Mouse (Mus musculus) gastrocnemius, adult 2 months (tissue): ENCODE data around the gene Trim11. TPM values are rescaled to one million over a fixed set of nuclear protein-coding genes. Genes with fewer than 3 reads are reported as not detected.
A peak's percentile ranks its signal among the peaks of the same experiment; 100 is the strongest.

Source experiments
- DNase-seq: peaks from one replicate; pipeline ENCODE4 v3.0.0; 2022
- H3K27ac ChIP-seq: fragments of 200-600 bp; 2 replicates; pipeline ENCODE4 v1.8.1; 2022; ENCODE audit warnings: mild to moderate bottlenecking
- H3K4me3 ChIP-seq: fragments of 200-600 bp; 2 replicates; pipeline ENCODE4 v1.8.1; 2022; ENCODE audit warnings: mild to moderate bottlenecking, moderate library complexity
- CTCF ChIP-seq: fragments of 200-600 bp; IDR thresholded peaks from 2 replicates; pipeline ENCODE4 v1.8.1; 2022; ENCODE audit warnings: antibody characterized with exemption, mild to moderate bottlenecking, moderate library complexity
- intact Hi-C: fragments of 180-260 bp; cut with DNase I; formaldehyde crosslinking; loops from one replicate; pipeline ENCODE4 v1.15.1; 2025
- long read RNA-seq, 2 experiments: library from polyadenylated mRNA; stranded (forward); transcript quantifications; one replicate each; pipeline ENCODE4 v2.0.0; 2021
- total RNA-seq, 2 experiments: library from RNA; stranded (reverse); gene quantifications; 2 replicates each; pipeline ENCODE4 v1.2.3; 2021

Trim11 gene
- 1 to 10 TPM; 7.2 to 7.9 TPM for total RNA-seq
- long read RNA-seq, experiment 1, partial matches to known transcripts, result 5 of 16 reads
- long read RNA-seq, experiment 1, other reads (novel, unspliced or antisense), result 11 of 16 reads
- long read RNA-seq, experiment 2, partial matches to known transcripts, result 1 of 15 reads
- long read RNA-seq, experiment 2, other reads (novel, unspliced or antisense), result 14 of 15 reads

DNA sequence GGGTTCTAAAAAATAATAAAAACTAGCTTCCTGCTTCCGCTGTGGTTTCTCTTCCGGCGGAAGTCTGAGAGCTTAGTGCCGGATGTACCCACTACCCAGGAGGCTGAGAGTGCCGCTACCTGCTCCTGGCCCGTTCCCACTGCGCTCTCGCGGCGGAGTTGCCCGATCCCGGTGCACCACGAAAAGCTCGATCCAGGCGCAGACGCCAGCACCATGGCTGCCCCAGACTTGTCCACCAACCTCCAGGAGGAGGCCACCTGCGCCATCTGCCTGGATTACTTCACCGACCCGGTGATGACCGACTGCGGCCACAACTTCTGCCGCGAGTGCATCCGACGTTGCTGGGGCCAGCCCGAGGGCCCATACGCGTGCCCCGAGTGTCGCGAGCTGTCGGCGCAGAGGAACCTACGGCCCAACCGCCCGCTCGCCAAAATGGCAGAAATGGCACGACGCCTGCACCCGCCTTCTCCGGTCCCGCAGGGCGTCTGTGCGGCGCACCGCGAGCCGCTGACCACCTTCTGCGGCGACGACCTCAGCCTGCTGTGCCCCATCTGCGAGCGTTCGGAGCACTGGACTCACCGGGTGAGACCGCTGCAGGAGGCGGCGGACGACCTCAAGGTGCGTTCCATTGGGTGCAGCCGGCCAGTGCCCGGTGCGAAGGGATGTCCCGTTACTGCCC is at the start of gene Trim11:
Trim11 (plus strand) TSS at position 67 of the 679 bp plus-strand sequence.
- peak; percentile 75 for DNase-seq
- H3K4me3 ChIP-seq, result peak within 1 kb of the TSS; percentile 85
- 0 out of 2 replicates have a peak, but pooled peaks have one; percentile 8 for TF ChIP-seq CTCF
- intact Hi-C loops, result loop anchor here (10.0 kb wide), 1 partner anchor 217 kb away; the partner anchor contains the start of gene Guk1
- H3K27ac ChIP-seq, result peak within 1 kb of the TSS; percentile 94

DNA sequence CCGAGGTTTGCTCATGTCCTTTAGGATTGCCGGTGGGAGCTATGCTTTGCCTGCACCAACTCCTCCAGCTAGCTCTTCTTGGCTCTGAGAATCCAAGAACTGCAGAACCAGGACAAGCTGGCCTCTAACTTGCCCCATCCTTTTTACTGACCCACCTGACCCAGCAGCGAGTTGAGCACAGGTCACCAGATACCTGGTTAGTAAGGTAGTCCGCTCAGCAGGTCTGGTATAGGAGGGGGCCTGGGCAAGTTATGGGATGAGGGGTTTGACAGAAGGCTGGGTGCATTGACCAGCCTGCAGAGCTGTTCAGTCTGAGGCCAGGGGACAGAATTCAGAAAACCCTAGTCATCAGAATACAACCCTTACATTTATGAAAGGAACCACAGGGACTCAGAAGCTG is 48.8 kb upstream of the Trim11 start:
- no peak for DNase-seq
- Histone ChIP-seq H3K4me3 (no peak overlapping the region), H3K27ac (no peak overlapping the region)
- intact Hi-C loops, result no loop called here
- TF ChIP-seq CTCF, result no peak

DNA sequence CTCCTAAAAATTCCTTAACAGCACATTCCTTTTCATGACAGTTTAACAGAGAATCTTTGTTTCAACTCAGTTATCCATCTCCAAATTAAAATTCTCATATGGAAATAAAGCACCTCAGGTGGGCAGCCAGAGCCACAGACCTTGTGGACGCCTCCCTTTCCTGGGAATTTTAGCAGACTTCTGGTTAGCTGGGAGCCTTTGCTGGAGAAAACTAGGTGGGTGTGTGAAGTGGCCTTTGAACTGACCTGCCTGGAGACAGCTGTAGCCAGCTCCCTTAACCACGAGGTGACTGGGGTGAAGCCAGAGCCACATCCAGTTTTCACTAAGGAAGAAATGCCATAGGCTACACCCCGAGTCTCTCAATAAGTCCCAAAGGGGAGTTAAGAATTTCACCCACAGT is 48.3 kb upstream of the Trim11 start:
- TF ChIP-seq CTCF, result no peak
- intact Hi-C loops, result no loop called here
- no peak overlapping the region for H3K4me3 ChIP-seq

DNA sequence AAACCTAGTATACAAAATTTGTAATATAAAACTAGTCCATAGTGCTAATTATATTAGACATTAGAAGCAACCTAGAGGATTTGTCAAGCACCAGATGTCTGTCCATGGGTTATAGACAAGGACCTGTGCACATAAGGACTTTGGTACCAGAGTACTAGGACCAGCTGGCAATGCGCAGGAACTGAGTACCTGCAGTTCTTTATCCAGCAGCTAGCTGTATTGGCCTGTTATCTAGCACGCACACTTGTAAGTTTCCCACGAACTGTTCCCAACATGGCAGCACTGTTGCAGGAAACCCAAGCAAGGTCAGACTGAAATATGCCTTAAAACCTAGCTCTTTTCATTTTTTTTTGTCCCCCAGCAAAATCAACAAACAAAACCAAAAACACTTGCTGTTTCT is 47.6 kb upstream of the Trim11 start:
- no peak for TF ChIP-seq CTCF
- DNase-seq, result no peak
- Histone ChIP-seq H3K27ac (no peak overlapping the region), H3K4me3 (no peak overlapping the region)
- intact Hi-C loops, result no loop called here

More for the DNA sequence above, 48.3 kb upstream of the Trim11 start:
- DNase-seq, result no peak
- H3K27ac ChIP-seq, result no peak overlapping the region

DNA sequence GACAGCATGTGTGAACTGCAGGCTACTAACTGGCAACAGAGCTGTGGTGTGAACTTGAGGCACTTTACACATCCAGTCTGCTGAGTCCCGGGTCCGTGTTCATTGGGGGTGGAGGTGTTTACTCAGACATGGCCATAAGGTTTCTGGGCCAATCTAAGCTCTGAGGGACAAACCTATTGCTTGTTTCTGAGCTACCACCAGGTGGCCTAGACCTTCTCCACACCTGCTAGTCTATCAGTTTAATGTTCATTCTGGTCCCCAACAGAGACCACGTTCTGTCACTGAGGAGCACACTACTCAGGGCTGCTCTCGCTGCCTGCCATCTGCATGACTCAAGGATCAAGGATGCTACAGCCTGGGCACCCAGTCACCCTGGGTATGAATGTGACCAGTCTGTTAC is 46.3 kb upstream of the Trim11 start:
- peak; percentile 5; the same call in 1 of the 2 replicates for TF ChIP-seq CTCF
- intact Hi-C loops, result no loop called here
- H3K4me3 ChIP-seq, result no peak overlapping the region
- DNase-seq, result no peak
- no peak overlapping the region for H3K27ac ChIP-seq

DNA sequence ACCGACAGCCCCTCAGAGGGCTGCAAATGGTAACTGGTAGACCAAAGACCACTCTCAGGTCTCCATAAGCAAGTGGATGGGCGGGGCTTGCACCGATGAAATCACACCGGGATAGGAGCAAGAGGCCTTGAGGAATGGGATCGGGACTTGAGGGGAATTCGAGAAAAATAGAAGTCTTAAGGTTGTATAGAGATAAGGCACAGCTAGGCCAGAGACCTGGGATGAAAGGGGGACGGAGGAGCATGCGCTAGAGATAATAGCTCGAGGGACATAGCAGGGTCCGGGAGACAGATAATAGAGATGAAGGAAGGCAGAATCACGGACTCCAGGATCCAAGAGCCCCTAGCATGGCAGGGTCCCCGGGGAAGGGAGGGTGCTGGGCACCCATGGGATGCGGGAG is 40.0 kb upstream of the Trim11 start:
- H3K4me3 ChIP-seq, result peak overlapping the region; percentile 76
- DNase-seq, result no peak
- intact Hi-C loops, result no loop called here
- H3K27ac ChIP-seq, result peak overlapping the region; percentile 98
- no peak for TF ChIP-seq CTCF

DNA sequence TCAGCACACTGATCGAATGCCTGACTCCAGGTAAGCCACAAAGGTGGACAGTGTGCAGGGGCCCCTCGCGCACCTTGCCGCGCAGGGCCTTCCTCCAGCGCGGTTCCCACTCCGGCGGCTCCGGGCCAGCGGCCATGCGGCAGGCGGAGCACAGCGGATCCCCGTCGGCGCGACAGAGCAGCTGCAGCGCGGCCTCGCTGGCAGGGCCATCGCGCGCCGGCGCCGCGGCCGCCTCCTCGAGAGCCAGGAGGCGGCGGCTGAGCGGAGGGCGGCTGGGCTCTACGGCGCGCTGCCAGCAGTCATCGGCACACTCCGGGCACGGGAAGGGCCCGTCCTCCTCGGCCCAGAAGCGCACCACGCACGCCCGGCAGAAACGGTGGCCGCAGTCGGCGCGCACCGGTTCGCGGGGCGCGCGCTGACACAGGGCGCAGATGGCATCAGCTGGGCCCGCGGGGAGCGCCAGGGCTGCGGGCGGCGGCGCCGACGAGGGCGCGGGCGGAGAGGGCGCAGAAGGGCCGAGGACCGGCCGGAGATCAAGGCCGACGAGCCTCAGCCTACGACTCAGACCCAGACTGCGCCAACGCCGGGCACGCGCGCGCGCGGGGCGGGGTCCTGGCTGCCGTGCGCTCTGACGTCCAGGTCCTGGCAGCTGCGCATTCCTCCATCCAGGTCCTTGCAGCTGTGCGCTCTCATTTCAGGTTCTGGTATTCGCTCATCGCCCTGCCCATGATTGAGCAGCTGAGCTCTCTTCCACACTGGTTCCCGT is 39.4 kb upstream of the Trim11 start, which contains the start of gene Rnf187:
Rnf187 (minus strand) TSS at position 595 of the 766 bp plus-strand sequence.
- peak within 1 kb of the TSS; percentile 98 for H3K27ac ChIP-seq
- DNase-seq, result peak; percentile 95
- TF ChIP-seq CTCF, result no peak
- H3K4me3 ChIP-seq, result peak within 1 kb of the TSS; percentile 76
- intact Hi-C loops, result no loop called here

DNA sequence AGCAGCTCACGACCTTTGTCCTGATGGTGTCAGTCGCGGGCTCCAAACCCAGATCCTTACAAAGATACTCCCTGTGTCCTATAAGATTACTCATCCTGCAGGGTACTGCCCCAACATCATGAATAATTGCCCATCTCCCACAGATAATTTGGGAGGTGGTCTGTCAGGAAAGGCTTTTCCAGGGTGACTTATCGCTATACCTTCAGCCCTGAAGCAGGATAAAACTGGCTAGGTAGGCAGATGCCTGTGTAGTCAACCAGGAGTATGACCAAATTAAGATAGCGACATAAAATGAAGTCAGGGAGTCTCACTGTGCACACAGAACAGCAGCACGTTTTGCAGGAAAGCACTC is 38.8 kb upstream of the Trim11 start:
- Histone ChIP-seq H3K4me3 (peak overlapping the region; percentile 76), H3K27ac (peak overlapping the region; percentile 98)
- no peak; the same call in 1 of the 2 replicates for TF ChIP-seq CTCF
- intact Hi-C loops, result no loop called here
- no peak for DNase-seq

DNA sequence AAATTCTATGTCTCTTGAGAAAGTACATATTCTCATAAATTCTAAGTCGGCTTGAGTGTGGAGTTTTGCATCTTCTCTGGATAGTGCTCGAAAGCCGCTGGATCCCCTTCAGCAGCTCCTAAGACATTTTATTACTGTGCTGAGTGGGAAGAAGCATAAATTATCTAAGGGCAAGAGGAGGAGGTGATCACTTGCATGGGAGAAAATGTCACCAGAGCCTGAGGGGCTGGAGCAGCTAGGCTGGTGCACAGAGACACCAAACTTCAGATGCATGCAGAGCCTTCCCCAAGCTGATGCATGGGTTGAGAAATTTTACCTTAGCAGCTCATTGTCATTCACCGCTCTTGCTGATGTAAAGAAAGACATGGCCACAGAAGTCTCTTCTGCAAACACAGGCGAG is 33.8 kb upstream of the Trim11 start:
- no peak for DNase-seq
- Histone ChIP-seq H3K4me3 (no peak overlapping the region), H3K27ac (no peak overlapping the region)
- TF ChIP-seq CTCF, result no peak
- intact Hi-C loops, result no loop called here

DNA sequence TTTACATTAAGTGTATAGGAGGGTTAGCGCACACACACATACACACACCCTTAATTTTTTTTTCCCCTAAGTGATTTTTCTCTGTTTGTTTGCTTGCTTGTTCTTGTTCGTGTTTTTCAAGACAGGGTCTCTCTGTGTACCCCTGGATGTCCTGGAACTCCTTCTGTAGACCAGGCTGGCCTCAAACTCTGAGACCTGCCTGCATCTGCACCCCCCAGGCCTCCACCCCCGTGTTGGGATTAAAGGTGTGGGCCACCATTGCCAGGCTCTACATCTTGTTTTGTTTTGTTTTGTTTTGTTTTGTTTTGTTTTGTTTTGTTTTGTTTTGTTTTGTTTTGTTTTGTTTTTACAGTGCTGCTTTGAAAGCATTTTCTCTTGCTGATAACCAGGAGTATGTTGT is 30.6 kb upstream of the Trim11 start:
- no peak for DNase-seq
- TF ChIP-seq CTCF, result no peak
- intact Hi-C loops, result no loop called here
- Histone ChIP-seq H3K27ac (no peak overlapping the region), H3K4me3 (no peak overlapping the region)

DNA sequence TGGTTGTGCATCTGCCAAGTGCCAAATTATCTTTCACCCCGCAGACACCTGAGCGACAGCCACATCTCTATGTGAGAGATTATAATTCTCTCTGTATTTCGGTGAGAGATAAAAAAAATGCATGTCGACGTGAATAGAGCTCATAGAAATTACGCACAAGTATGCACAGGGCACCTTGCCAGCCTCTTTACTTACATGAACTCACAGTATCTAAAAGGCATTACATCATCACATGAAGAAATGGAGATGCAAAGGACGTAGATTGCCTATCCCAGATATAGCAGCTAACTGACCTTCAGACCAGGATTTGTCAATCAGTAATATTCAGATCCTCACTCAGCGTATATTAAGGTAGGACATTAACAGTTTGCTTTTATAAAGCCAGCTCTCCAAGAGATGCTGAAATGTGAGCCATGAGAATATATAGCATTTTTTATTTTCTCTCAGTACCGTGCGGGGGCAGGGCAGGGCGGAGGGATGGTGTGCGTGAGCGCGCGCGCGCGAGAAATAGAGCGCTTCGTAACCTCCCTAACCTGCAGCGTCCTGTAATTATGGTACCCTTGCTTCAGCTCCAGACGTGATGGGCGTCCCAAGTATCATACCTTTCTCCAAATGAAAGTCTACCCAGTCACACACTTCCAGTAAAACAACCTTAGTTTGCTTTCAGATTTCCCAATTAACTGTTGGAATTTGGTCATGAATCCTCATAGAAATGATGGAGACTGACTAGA is 29.9 kb upstream of the Trim11 start:
- no peak for DNase-seq
- intact Hi-C loops, result no loop called here
- H3K4me3 ChIP-seq, result peak overlapping the region; percentile 69
- TF ChIP-seq CTCF, result no peak
- H3K27ac ChIP-seq, result no peak overlapping the region

DNA sequence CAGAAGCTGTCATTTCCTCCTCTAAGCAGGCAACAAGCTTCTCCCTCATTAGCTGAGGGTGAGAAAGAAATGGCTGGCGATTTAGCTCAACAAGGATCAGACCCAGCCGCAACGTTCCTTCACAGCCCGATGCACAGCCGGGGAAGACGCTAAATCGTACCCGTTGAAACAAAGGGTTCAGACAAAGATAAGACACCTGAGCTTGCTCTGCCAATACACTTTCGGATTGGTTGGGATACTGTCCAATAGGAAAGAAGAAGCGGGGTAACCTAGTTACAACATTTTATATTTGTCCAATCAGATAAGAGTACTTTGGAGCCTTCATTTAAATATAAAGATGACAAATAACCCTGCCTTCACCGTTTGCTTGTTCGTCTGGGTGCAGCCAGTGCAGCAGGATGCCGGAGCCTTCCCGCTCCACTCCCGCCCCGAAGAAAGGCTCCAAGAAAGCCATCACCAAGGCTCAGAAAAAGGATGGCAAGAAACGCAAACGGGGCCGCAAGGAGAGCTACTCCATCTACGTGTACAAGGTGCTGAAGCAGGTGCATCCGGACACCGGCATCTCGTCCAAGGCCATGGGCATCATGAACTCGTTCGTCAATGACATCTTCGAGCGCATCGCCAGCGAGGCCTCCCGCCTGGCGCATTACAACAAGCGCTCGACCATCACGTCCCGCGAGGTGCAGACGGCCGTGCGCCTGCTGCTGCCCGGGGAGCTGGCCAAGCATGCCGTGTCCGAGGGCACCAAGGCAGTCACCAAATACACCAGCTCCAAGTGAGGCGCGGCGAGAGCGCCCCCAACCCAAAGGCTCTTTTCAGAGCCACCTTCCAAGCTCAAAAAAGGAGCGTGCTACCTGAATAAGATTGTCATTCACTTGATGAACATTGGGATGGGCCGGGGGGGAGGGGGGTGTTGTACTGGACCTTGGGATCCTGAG is 29.1 kb upstream of the Trim11 start, which contains the start of gene Hist3h2ba:
Hist3h2ba (plus strand) TSS at position 379 of the 938 bp plus-strand sequence.
- peak; percentile 59 for DNase-seq
- TF ChIP-seq CTCF, result no peak
- peak within 1 kb of the TSS; percentile 53; the same call in 1 of the 2 replicates for H3K27ac ChIP-seq
- H3K4me3 ChIP-seq, result peak within 1 kb of the TSS; percentile 69
- intact Hi-C loops, result no loop called here
